Mouse (Mus musculus) thymus, postnatal 25 days (tissue): ENCODE data around the gene Bard1.

ENCODE experiments used
- DNase-seq: peaks from one replicate; pipeline ENCODE4 v3.0.0; 2022

Gene Bard1

DNA sequence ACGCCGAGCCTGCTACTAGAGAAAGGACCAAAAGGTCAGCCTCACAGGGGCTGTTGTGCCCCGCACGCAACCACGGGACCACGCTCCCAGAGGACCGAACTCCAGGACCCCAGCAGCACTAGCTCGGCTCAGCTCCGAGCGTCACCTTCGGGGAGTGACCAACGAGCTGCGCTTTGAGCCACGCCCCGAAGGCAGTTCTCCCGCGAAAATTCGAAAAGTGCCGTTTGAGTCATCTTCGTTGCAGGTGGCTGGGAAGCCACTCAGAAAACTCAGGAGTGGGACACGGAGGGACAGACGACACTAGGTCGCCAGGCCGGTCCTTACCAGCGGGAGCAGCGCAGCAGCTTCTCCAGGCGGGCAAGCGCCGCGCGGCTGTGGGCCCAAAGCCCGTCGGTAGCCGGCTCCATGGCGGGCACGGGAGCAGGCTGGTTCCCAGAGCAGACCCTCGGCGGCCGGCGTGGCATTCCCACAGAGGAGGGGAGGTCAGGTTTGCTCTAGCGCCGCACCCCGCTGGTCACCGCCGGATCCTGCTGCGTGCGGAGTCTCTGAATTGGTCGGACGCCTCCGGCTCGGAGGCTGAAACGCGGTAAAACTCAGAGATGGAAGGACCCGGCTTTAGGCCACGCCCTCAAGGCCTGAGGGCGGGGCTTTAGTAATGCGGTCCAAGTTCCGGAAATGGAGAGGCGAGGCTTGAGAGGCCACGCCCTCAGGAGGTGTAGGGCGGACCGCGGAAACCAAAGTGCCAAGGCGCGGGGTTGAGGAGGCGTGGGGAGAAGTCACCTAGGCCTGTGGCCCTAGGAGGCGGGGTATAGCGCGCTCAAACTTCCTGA lies at the start of gene Bard1:
Gene Bard1, minus strand, starts transcription at position 803 of the 830 bp plus-strand sequence.
- DNase-seq, result peak; percentile 98

DNA sequence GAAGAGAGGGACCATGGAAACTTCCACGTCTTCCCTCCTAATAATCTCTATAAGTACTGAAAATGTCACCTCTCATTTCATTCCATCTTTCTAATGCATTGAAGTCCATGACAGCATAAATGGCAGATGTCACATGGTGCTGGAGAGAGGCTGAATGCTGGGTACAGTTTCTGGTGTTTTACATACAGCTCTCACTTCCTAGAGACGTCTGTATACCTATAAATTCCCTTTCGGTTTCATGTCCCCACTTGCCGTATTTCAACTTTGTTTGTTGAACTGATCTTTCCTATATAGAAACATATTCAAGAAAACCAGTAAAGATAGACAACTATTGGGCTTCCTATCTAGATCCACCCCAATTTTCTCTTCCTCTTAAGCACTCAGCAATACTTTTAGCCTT lies 24.2 kb upstream of the Bard1 start:
- no peak for DNase-seq

- DNase-seq, result no peak
Measured at GRCm38 (mm10) chr1:71118511-71118910, 15.6 kb upstream of the Bard1 start.

GRCm38 (mm10) chr1:71117253-71117652 lies 14.3 kb upstream of the Bard1 start:
- no peak for DNase-seq

GRCm38 (mm10) chr1:71115781-71116180 lies 12.8 kb upstream of the Bard1 start:
- DNase-seq, result no peak

- DNase-seq, result no peak
Measured at GRCm38 (mm10) chr1:71109858-71110257, 6.9 kb upstream of the Bard1 start.

GRCm38 (mm10) chr1:71106127-71106526 lies 3.2 kb upstream of the Bard1 start:
- no peak for DNase-seq

- DNase-seq, result no peak
Measured at GRCm38 (mm10) chr1:71105724-71106123, 2.8 kb upstream of the Bard1 start.

DNA sequence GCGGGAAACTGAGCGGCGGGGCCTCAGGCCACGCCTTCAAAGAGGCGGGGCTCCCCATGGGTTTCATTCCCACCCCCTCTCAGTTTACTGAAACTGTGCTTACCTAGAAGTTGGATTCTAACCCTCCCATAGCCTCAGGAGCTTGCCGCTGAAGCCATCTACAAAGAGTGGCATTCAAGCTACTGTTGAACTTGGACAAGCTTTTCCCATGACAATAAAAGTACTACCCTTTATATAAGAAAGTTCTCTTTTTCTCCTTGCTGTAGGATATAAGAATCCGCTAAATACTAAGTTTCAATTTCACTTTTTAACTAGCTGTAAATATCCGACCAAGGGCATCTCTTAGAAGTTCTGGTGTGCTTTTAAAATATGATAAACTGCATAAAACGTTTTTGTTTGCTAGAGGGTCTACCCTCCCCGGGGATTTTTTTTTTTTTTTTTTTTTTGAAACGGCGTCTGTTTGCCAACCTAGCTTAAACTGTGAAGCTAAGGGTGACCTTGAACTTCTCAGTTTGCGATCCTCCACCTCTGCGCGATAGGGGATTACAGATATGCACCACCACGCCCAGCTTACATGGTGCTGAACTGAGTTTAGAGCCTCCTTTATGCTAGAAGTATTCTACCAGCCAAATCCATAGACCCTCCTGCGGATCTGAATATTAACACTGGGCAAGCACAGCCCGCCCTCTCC lies 373 bp upstream of the Bard1 start:
- DNase-seq, result peak; percentile 42

GRCm38 (mm10) chr1:71101369-71101970 lies 1.5 kb downstream of the Bard1 start:
- no peak for DNase-seq

GRCm38 (mm10) chr1:71100591-71101368 lies 2.2 kb downstream of the Bard1 start:
- peak; percentile 7 for DNase-seq

DNA sequence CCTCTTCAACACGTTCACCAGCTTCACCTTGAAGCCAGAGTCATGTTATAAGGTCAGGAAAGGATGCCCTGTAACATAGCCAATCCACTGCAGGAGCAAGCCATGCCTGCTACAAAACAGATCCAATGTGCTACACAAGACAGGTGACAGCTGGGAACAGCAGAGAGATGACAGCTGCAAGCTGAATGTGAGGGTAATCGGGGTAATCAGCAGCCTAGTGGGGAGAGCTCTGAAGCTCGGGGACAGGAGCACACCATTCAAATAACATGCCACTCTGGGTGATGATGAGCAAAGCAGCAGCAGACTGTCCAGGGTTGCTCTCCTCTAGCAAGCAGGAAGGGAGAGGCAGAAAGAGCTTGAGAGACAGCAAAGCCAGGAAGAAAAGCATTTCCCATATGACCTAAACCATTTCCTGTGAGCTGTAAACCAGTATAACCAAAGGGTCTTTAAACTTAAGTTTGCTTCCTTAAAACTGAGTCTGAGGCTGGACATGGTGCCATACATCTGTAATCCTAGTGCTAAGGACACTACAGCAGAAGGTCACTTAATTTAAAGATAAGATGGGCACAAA lies 2.9 kb downstream of the Bard1 start:
- DNase-seq, result peak; percentile 48

- DNase-seq, result no peak
Measured at GRCm38 (mm10) chr1:71096031-71096430, 6.9 kb downstream of the Bard1 start.

- no peak for DNase-seq
Measured at GRCm38 (mm10) chr1:71095211-71095805, 7.6 kb downstream of the Bard1 start.

DNA sequence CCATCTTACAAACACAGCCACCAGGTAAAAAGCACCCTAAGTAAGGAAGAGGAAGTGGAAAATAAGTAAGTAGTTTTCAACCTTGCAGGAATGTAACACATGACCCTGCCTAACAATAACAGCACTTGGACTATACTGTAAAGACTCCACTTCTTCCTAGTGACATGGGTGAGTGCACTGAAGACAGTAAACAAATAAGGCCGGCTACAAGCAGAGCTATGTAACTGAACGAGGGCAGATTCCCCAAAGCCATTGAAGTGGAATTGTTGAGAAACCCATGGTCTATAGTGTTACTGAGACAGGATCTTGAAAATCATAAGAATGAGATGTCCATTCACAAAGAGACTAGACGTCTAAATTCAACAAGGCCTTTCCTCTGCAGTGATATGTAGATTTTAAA lies 27.3 kb downstream of the Bard1 start:
- DNase-seq, result no peak

GRCm38 (mm10) chr1:71070771-71071170 lies 32.2 kb downstream of the Bard1 start:
- no peak for DNase-seq

- DNase-seq, result no peak
Measured at GRCm38 (mm10) chr1:71068728-71069304, 34.1 kb downstream of the Bard1 start.

- DNase-seq, result no peak
Measured at GRCm38 (mm10) chr1:71063885-71064492, 39.0 kb downstream of the Bard1 start.

GRCm38 (mm10) chr1:71056143-71056542 lies 46.8 kb downstream of the Bard1 start:
- DNase-seq, result no peak

DNA sequence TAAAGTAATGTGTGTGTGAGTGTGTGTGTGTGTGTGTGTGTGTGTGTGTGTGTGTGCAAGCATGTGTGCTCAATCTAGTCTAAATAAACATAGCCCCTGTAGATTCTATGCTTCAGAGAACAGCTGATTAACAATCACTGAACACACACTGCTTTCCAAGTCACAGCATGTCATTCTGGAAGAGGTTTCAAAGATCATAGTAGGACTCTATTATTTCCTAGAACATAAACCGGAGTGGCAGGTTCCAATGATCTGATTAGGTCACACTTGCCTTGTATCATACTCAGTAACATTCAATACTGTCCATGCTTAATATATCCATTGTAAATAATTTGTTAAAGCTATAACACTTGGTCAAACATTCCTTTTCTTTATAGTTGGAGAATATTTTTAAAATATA lies 47.5 kb downstream of the Bard1 start:
- DNase-seq, result no peak

- DNase-seq, result no peak
Measured at GRCm38 (mm10) chr1:71052756-71053155, 50.2 kb downstream of the Bard1 start.
